Mouse (Mus musculus): Measurements from ENCODE around the gene Zcchc8.

GRCm38 (mm10) chr5:123661602-123662001, 59.3 kb downstream of the Zcchc8 start:
- TF ChIP-seq CTCF (conservative IDR thresholded peaks at IDR 0.05; ENCODE audit: insufficient read depth, insufficient read length, low read depth, low read length) (no peak), POLR2A (IDR thresholded peaks at IDR 0.05; ENCODE audit: low read depth, low read length) (no peak)
